Mouse (Mus musculus): ENCODE data around the gene Ubap1l.

GRCm38 (mm10) chr9:65424393-65424792 lies 63.6 kb downstream of the Ubap1l start:
- no peak for TF ChIP-seq POLR2A (IDR thresholded peaks at IDR 0.05; ENCODE audit: low read depth, low read length)
- TF ChIP-seq CTCF (IDR thresholded peaks at IDR 0.05; ENCODE audit: extremely low read depth, insufficient read length, insufficient replicate concordance, low read depth, low read length) = no peak
